Mouse (Mus musculus): ENCODE data around the gene Tstd2.

DNA sequence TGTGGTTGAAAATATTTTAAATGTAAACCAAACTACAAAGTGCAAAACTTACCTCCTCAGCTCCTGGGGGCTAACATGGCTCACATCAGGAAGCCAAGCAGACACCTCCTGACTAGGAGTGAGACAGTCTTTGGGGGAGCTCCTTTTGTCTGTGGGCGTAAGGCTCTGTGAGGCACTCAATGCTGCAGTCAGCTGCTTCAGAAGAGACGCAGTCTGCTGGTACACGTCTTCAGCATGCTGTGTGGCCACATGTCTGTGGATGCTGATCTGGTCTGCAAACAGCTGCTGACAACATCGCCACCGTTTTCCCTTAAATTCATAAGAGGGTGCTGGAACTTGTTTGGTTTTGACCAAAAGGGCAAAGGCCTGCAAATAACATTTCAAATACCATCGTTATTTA lies 6.7 kb downstream of the Tstd2 start:
- no peak for TF ChIP-seq ETS1 (IDR thresholded peaks at IDR 0.05; ENCODE audit: low read depth, low read length)
- no peak for TF ChIP-seq JUND (IDR thresholded peaks at IDR 0.05; ENCODE audit: low read depth, low read length)
- TF ChIP-seq BHLHE40 (IDR thresholded peaks at IDR 0.05; ENCODE audit: borderline replicate concordance, low read depth, low read length): no peak
- TF ChIP-seq ZKSCAN1 (IDR thresholded peaks at IDR 0.05; ENCODE audit: low read depth, low read length): no peak

All from MEL (cell line).